Mouse (Mus musculus): ENCODE data around the gene Tmem183a. TPM values are rescaled to one million over a fixed set of nuclear protein-coding genes. Genes with fewer than 3 reads are reported as not detected.

Tmem183a gene
- polyA plus RNA-seq (2012; rRNA removed) = 99.8 and 130 TPM in 2 replicates

DNA sequence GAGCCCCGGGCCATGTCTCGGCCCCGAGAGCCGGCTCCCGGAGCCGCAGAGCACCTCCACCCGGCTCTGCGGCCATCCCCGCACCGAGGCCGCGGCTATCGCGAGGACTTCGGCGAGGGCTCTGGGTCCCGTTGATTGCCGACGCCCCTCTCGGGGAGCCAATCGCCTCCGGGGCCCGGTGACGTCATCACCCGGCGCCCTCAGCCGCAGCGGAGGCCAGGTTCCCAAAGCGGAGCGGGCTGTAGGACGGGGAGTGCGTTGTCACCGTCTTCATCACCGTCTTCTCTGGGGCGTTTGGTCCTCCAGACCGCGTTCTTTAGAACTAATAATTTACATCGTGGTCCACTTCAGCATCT is at the start of gene Tmem183a:
Tmem183a (minus strand) TSS at position 123 of the 356 bp plus-strand sequence.

DNA sequence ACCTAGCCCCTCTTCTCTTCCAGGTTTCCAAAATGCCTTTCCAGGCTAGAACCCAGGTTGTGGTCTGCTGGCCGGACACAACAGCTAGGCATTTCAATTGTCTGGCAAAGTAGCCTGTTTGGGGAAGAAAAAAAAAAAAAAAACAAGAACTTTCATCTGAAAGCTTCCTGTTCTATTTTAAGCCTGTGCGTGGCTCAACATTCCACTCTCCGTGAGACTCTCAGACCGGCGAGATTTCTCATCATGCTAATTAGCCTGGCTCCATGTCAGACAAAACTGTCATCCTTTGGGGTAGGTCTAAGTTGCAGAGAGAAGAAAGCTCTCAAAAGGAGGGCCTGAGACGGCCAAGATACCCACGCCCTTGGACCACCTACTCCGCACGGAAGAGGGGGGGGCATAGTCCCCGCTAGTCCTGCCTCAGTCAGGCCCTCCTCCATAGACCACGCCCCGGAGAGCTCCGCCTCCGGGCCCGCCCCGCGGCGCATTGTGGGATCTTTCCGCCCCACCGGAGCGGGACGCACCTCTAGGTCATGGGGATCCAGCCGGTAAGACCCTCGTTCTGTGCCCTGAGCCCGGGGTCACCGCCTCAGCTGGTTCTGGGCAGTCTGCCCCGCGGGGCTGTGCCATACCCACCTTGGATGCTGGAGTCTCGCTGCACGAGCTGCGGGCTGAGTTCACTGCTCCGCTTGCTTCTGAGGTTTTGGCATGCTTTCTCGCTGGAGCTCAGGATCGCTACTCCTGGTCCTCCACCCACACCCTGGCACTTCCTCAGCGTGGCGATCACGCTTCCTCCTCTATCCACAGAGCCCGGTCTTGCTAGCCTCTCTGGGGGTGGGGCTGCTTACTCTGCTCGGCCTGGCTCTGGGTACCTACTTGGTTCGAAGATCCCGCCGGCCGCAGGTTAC is 44.0 kb upstream of the Tmem183a start, which contains the start of gene Cyb5r1:
Cyb5r1 (plus strand) TSS at position 51 of the 905 bp plus-strand sequence.

DNA sequence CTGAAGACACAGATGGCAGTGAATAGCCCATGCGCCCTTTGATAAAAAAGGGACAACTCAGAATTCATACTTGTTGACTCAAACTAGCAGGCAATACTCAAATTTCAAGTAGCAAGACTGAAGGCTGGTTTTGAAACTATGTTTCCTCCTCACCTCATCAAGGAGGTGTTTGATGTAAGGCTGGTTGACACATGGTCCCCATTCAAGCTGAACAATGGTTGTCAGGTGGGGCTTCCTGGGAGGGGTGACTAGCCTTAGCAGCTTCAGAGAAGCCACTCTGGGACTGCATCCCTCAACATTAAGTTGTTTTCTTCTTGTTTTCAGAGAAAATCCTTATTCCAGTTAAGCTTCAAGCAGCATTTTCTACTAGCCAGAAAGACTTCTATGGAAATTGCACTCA is 23.9 kb upstream of the Tmem183a start, which contains the start of gene 4933406M09Rik:
4933406M09Rik (plus strand) TSS at position 275 of the 400 bp plus-strand sequence.

DNA sequence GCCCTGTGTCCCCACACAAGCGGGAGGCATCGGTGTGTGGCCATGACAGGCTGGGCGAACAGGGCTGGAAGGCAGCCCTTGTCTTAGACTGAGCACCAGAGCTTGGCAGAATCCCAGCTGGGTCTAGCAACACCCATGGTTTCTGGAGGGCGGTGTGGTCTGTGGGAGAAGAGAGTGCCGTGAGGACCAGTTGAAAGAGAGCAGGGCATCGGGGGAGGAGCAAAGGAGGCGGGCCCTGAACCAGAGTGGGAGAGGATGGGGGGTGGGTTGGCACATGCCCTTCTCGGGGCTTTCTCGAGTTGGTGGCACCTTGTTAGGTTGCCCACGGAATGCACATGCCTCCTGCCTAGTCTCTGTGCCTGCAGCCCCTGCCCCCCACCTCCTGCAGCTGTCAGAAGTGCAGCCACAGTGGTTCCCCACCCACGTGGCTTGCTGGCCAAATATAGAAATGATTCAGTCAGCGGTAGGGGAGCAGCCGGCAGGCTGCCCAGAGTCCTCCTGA is 29.0 kb downstream of the Tmem183a start, which contains the start of gene Ppfia4:
Ppfia4 (minus strand) TSS at position 159 of the 502 bp plus-strand sequence.

Other genes with a start within 250 kb of the Tmem183a start
- gene Chil1, start 179.8 kb downstream of the Tmem183a start, polyA plus RNA-seq (2012; rRNA removed) = 0.13 and 0.91 TPM in 2 replicates
- gene Mybph, start 168.5 kb downstream of the Tmem183a start, polyA plus RNA-seq (2012; rRNA removed) = 0.07 and 0.19 TPM in 2 replicates
- gene Adora1, start 126.5 kb downstream of the Tmem183a start, polyA plus RNA-seq (2012; rRNA removed) = 4.7 and 5.3 TPM in 2 replicates
- gene Myog, start 72.0 kb downstream of the Tmem183a start, polyA plus RNA-seq (2012; rRNA removed) = not detected in 2 replicates
- gene Ppfia4, start 29.1 kb downstream of the Tmem183a start, polyA plus RNA-seq (2012; rRNA removed) = 4.4 and 9.9 TPM in 2 replicates
- not detected in 2 replicates for gene 4933406M09Rik, start 24.0 kb upstream of the Tmem183a start, polyA plus RNA-seq (2012; rRNA removed)
- gene Cyb5r1, start 43.6 kb upstream of the Tmem183a start, polyA plus RNA-seq (2012; rRNA removed) = 28.1 and 32.6 TPM in 2 replicates
- 143 and 183 TPM in 2 replicates for gene Adipor1, start 53.4 kb upstream of the Tmem183a start, polyA plus RNA-seq (2012; rRNA removed)
- 4.0 and 4.8 TPM in 2 replicates for gene Klhl12, start 93.6 kb upstream of the Tmem183a start, polyA plus RNA-seq (2012; rRNA removed)
- 10.3 and 11.5 TPM in 2 replicates for gene Rabif, start 132.7 kb upstream of the Tmem183a start, polyA plus RNA-seq (2012; rRNA removed)
- not detected in 2 replicates for gene Mgat4e, start 187.7 kb upstream of the Tmem183a start, polyA plus RNA-seq (2012; rRNA removed)
- 11.4 and 14.4 TPM in 2 replicates for gene Kdm5b, start 198.2 kb upstream of the Tmem183a start, polyA plus RNA-seq (2012; rRNA removed)